Comparison of ENCODE assay signal across 22 mouse cellular contexts in the genomic region with DNA sequence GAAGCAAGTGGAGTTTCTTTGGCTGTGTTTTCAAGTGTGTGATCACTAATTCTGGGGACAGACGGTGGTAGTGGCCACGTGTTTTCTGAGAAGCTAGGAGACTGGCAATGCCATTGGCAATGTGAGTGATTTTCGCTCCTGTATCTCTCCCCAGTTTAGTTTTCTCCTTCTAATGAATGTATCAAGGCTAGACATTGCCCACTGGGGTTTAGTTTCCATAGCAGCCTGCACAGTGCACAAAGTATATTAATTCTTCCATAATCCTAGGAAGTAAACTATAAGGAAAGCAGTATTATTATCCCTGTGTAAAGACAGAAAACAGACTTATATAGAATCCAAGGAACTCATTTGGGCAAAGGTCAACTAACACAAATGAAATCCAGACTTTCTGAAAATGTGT.
"Had no signal": no experiment of that assay in that cellular context is flagged by ENCODE, and none has a peak within 500 bp of the region (broad histone marks: within the 10 kb centered on the region; RNA-seq: fewer than 3 reads in every experiment).

No protein-coding gene starts in this region.

- H3K4me1 ChIP-seq: limb, embryonic 10.5 days; limb, embryonic 13.5 days; liver, embryonic 12.5 days; liver, embryonic 15.5 days; lung, embryonic 15.5 days; midbrain, embryonic 12.5 days; stomach, embryonic 15.5 days had no signal

- DNase-seq: kidney, adult 18-20 months; kidney, adult 9 months; kidney, postnatal 14 days; layer of hippocampus, adult 9-11 months; liver; lung, adult 18-20 months; lung, postnatal 10 days; lung, postnatal 36 days; right cerebral cortex, adult 18-20 months; right cerebral cortex, postnatal 14 days; right cerebral cortex, postnatal 4 days; spleen, adult 18-20 months; thymus, postnatal 25 days had no signal

- H3K9me3 ChIP-seq: limb, embryonic 10.5 days; limb, embryonic 13.5 days; liver, embryonic 12.5 days; liver, embryonic 15.5 days; lung, embryonic 15.5 days; midbrain, embryonic 12.5 days; stomach, embryonic 15.5 days had no signal

- H3K27ac ChIP-seq: layer of hippocampus, adult 2 months; limb, embryonic 10.5 days; limb, embryonic 13.5 days; liver, embryonic 12.5 days; liver, embryonic 15.5 days; lung, embryonic 15.5 days; midbrain, embryonic 12.5 days; stomach, embryonic 15.5 days had no signal

- H3K4me3 ChIP-seq: layer of hippocampus, adult 2 months; limb, embryonic 10.5 days; limb, embryonic 13.5 days; liver, embryonic 12.5 days; liver, embryonic 15.5 days; lung, embryonic 15.5 days; megakaryocyte, embryonic 14.5 days; midbrain, embryonic 12.5 days; stomach, embryonic 15.5 days had no signal

- ATAC-seq: liver, embryonic 12.5 days had no signal

- H3K9ac ChIP-seq: limb, embryonic 13.5 days; liver, embryonic 12.5 days; liver, embryonic 15.5 days; lung, embryonic 15.5 days; midbrain, embryonic 12.5 days; stomach, embryonic 15.5 days had no signal

- H3K4me2 ChIP-seq: limb, embryonic 13.5 days; liver, embryonic 12.5 days; liver, embryonic 15.5 days; lung, embryonic 15.5 days; midbrain, embryonic 12.5 days; stomach, embryonic 15.5 days had no signal

- H3K36me3 ChIP-seq: limb, embryonic 10.5 days; liver, embryonic 12.5 days; liver, embryonic 15.5 days; lung, embryonic 15.5 days; midbrain, embryonic 12.5 days; stomach, embryonic 15.5 days had no signal

- H3K27me3 ChIP-seq: limb, embryonic 13.5 days; liver, embryonic 12.5 days; liver, embryonic 15.5 days; lung, embryonic 15.5 days; megakaryocyte, embryonic 14.5 days; midbrain, embryonic 12.5 days; stomach, embryonic 15.5 days had no signal
